8 mouse cellular contexts compared by ENCODE assay signal in the genomic region with DNA sequence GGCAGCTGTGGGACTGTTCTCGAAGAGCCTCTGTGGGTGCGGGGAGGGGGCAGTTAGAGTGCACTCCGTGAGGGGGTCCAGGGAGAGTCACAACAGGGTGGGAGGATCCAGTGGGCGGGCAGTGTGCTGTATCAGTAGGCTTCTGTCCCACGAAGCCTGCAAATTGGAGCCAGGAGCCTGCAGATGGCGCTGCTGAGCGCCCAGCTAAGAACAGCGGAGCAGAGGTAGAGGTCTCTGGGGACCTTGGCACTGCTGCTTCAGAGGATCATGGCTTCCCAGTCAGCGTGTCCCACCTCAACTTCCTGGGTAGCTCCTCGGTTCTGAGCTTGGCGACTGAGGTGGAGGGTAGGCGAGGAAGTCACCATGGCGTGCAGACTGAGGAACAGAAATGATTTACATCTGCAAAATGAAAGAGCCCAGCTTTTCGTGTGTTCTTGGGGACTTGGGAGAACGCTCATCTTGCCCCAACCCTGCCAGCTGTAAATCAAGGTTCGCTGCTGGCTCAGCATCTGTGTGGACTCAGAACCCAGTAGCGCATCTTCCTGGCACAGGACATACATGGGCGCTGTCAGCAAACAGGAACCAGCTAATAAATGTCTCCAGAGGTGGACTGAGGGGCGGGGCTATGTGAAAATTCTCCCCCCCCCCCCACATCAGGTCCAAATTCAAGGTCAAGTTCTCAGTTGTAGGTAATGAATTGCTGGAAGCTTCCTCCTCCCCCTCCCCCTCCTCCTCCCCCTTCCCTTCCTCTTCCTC. TPM values are rescaled to one million over a fixed set of nuclear protein-coding genes. Genes with fewer than 3 reads are reported as not detected.
DNase-seq lines count a peak whose midpoint lies in the region; ATAC-seq and TF ChIP-seq lines count a peak whose summit lies in the region.

No protein-coding gene starts in this region.

- H3K9me3 ChIP-seq in hindbrain, embryonic 13.5 days: no peaks in the 10 kb centered on the region
- no peaks in the 10 kb centered on the region for H3K9me3 ChIP-seq in liver, embryonic 11.5 days (ENCODE audit: control insufficient read depth, low read length)
- no peaks in the 10 kb centered on the region for H3K9me3 ChIP-seq in neural tube, embryonic 14.5 days (ENCODE audit: control insufficient read depth, low read length)

- H3K4me2 ChIP-seq in hindbrain, embryonic 13.5 days: 0 out of 2 replicates have a peak overlapping the region, but pooled peaks have one; percentile 6
- H3K4me2 ChIP-seq in liver, embryonic 11.5 days: peak overlapping the region; percentile 60
- peak overlapping the region; percentile 11; the same call in 1 of the 2 replicates for H3K4me2 ChIP-seq in neural tube, embryonic 14.5 days (ENCODE audit: low read depth, low read length)

- intact Hi-C loops in left cerebral cortex, adult 2 months (cut with DNase I): no loop called here
- intact Hi-C loops in left cerebral cortex, postnatal 14 days (cut with DNase I): no loop called here

- peak; percentile 44 for TF ChIP-seq CTCF in left cerebral cortex, adult 2 months (IDR thresholded peaks at IDR 0.05)

- H3K36me3 ChIP-seq in hindbrain, embryonic 13.5 days: no peaks in the 10 kb centered on the region
- no peaks in the 10 kb centered on the region for H3K36me3 ChIP-seq in liver, embryonic 11.5 days (ENCODE audit: control insufficient read depth, insufficient read depth, low read length)
- no peaks in the 10 kb centered on the region for H3K36me3 ChIP-seq in neural tube, embryonic 14.5 days (ENCODE audit: control insufficient read depth, insufficient read depth, low read length)

- H3K9ac ChIP-seq in hindbrain, embryonic 13.5 days: no peak overlapping the region
- peak overlapping the region; percentile 38; the same call in 1 of the 2 replicates for H3K9ac ChIP-seq in liver, embryonic 11.5 days (ENCODE audit: low read depth, low read length)
- no peak overlapping the region for H3K9ac ChIP-seq in neural tube, embryonic 14.5 days (replicated peaks; ENCODE audit: low read depth, low read length)

- peaks cover 5% of the 10 kb centered on the region; the same call in 1 of the 2 replicates for H3K4me1 ChIP-seq in hindbrain, embryonic 13.5 days (replicated peaks)
- peaks cover 10% of the 10 kb centered on the region for H3K4me1 ChIP-seq in liver, embryonic 11.5 days (replicated peaks; ENCODE audit: control insufficient read depth, insufficient read depth, low read length)
- H3K4me1 ChIP-seq in neural tube, embryonic 14.5 days (ENCODE audit: control insufficient read depth, insufficient read depth, low read length): no peaks in the 10 kb centered on the region

- H3K4me3 ChIP-seq in left cerebral cortex, adult 2 months: no peak overlapping the region
- H3K4me3 ChIP-seq in hindbrain, embryonic 13.5 days: no peak overlapping the region
- H3K4me3 ChIP-seq in liver, embryonic 11.5 days (ENCODE audit: low read depth, low read length): peak overlapping the region; percentile 35
- H3K4me3 ChIP-seq in neural tube, embryonic 14.5 days (ENCODE audit: low read depth, low read length): no peak overlapping the region

- DNase-seq in left cerebral cortex, adult 2 months (ENCODE audit: extremely low spot score in 1 of 2, low spot score in 2 of 2): no peak
- DNase-seq in left cerebral cortex, postnatal 14 days (ENCODE audit: low spot score in 2 of 2): no peak
- DNase-seq in c-Kit-positive CD71-positive TER-119-positive erythroid progenitor cells, embryonic 14.5 days (ENCODE audit: low spot score): peak; percentile 78
- DNase-seq in liver, embryonic 11.5 days (ENCODE audit: low spot score): peak; percentile 58
- DNase-seq in urinary bladder, postnatal 36 days (ENCODE audit: low spot score in 2 of 2): no peak
- no peak for DNase-seq in right cerebral cortex, adult 18-20 months

- H3K27me3 ChIP-seq in hindbrain, embryonic 13.5 days: peaks cover 17% of the 10 kb centered on the region
- H3K27me3 ChIP-seq in liver, embryonic 11.5 days (replicated peaks; ENCODE audit: control insufficient read depth, insufficient read depth, low read length): peaks cover 20% of the 10 kb centered on the region
- no peaks in the 10 kb centered on the region for H3K27me3 ChIP-seq in neural tube, embryonic 14.5 days (ENCODE audit: control insufficient read depth, insufficient read depth, low read length)

- WGBS in hindbrain, embryonic 13.5 days: 28% methylated on average over 19 of the region's 19 CpGs
- WGBS in liver, embryonic 11.5 days: 24% methylated on average over 19 of the region's 19 CpGs
- 25% methylated on average over 19 of the region's 19 CpGs for whole genome bisulfite sequencing in neural tube, embryonic 14.5 days

- no peak overlapping the region for H3K27ac ChIP-seq in left cerebral cortex, adult 2 months
- no peak overlapping the region for H3K27ac ChIP-seq in hindbrain, embryonic 13.5 days
- no peak overlapping the region for H3K27ac ChIP-seq in liver, embryonic 11.5 days (ENCODE audit: low read depth, low read length)
- H3K27ac ChIP-seq in neural tube, embryonic 14.5 days (ENCODE audit: low read depth, low read length): no peak overlapping the region

- ATAC-seq in hindbrain, embryonic 13.5 days (ENCODE audit: low FRiP score): no peak
- peak; percentile 82 for ATAC-seq in liver, embryonic 11.5 days (replicated peaks; ENCODE audit: low FRiP score)
- ATAC-seq in neural tube, embryonic 14.5 days (ENCODE audit: low read depth): no peak

RNA-seq across cellular contexts. Expression of a gene that starts 32.5 kb away (rescaled TPM):
- total RNA-seq in left cerebral cortex, adult 2 months (2021): 10 to 100 TPM; 53.9 to 58.7 TPM
- total RNA-seq in left cerebral cortex, postnatal 14 days (2021): 10 to 100 TPM; 39.0 to 39.1 TPM
- polyA plus RNA-seq in hindbrain, embryonic 13.5 days (2015; fragmentation: Nextera tagmentation; extraction: Ambion mirVana): 65.5 and 70.4 TPM in 2 replicates
- 83.9 and 89.4 TPM in 2 replicates for polyA plus RNA-seq in liver, embryonic 11.5 days (2014; fragmentation: Nextera tagmentation; extraction: Ambion mirVana)
- 52.4 and 59.8 TPM in 2 replicates for polyA plus RNA-seq in neural tube, embryonic 14.5 days (2014; fragmentation: Nextera tagmentation; extraction: Ambion mirVana)

RNA-seq across cellular contexts. Expression of a gene that starts 39.8 kb away (rescaled TPM):
- total RNA-seq in left cerebral cortex, adult 2 months (2021): 100 to 1,000 TPM; 284 to 304 TPM
- total RNA-seq in left cerebral cortex, postnatal 14 days (2021): 100 to 1,000 TPM; 261 to 276 TPM
- polyA plus RNA-seq in hindbrain, embryonic 13.5 days (2015; fragmentation: Nextera tagmentation; extraction: Ambion mirVana): 538 and 556 TPM in 2 replicates
- 360 and 390 TPM in 2 replicates for polyA plus RNA-seq in liver, embryonic 11.5 days (2014; fragmentation: Nextera tagmentation; extraction: Ambion mirVana)
- polyA plus RNA-seq in neural tube, embryonic 14.5 days (2014; fragmentation: Nextera tagmentation; extraction: Ambion mirVana): 484 and 511 TPM in 2 replicates

RNA-seq across cellular contexts. Expression of a gene that starts 48.4 kb away (rescaled TPM):
- 100 to 1,000 TPM; 113 to 116 TPM for total RNA-seq in left cerebral cortex, adult 2 months (2021)
- 100 to 1,000 TPM; 125 to 129 TPM for total RNA-seq in left cerebral cortex, postnatal 14 days (2021)
- 211 and 212 TPM in 2 replicates for polyA plus RNA-seq in hindbrain, embryonic 13.5 days (2015; fragmentation: Nextera tagmentation; extraction: Ambion mirVana)
- 129 and 131 TPM in 2 replicates for polyA plus RNA-seq in liver, embryonic 11.5 days (2014; fragmentation: Nextera tagmentation; extraction: Ambion mirVana)
- polyA plus RNA-seq in neural tube, embryonic 14.5 days (2014; fragmentation: Nextera tagmentation; extraction: Ambion mirVana): 207 and 212 TPM in 2 replicates

Comparison
In these comparisons a context has a peak if more than half of its experiments do, and no peak if none do; other contexts are left out.
1. DNase-seq: peak in c-Kit-positive CD71-positive TER-119-positive erythroid progenitor cells, embryonic 14.5 days (single experiment) and liver, embryonic 11.5 days (single experiment); none in left cerebral cortex, adult 2 months (0 of 2), left cerebral cortex, postnatal 14 days (0 of 2), urinary bladder, postnatal 36 days (0 of 2) and right cerebral cortex, adult 18-20 months (single experiment).
2. H3K4me2 ChIP-seq: peak in every context shown above with its lines; median percentile 60 in liver, embryonic 11.5 days; 11 in neural tube, embryonic 14.5 days; 6 in hindbrain, embryonic 13.5 days.